Mouse (Mus musculus) liver, embryonic 14.5 days (tissue): ENCODE measurements at regions not wholly inside any gene's neighbourhood (a gene's known extent, or its start where the extent isn't known, plus 50 kb on each side); places are given as distances from the start of the nearest gene placed in this dataset.

Experiments used
- ATAC-seq: fragments of 200-750 bp; cut with Nextera tagmentation; 2 replicates; pipeline ENCODE4 v1.8.0; 2017; ENCODE audit warnings: moderate number of reproducible peaks, mild to moderate bottlenecking, moderate library complexity; ENCODE audit not compliant: insufficient read depth
- DNase-seq, 3 experiments: peaks; one replicate each; pipeline ENCODE4 v3.0.0-alpha.2; 2012 to 2013; ENCODE audit warnings: low read depth in 3 of 3, low spot score in 3 of 3
- H3K27ac ChIP-seq: fragments of 300-500 bp; sonication (generic); 2 replicates; pipeline ENCODE4 v1.5.1; 2014; ENCODE audit warnings: moderate library complexity, mild to moderate bottlenecking, control low read depth, inconsistent platforms
- H3K27me3 ChIP-seq: fragments of 300-500 bp; sonication (generic); 2 replicates; pipeline ENCODE4 v1.6.1; 2014; ENCODE audit warnings: mild to moderate bottlenecking, low read length, moderate library complexity; ENCODE audit not compliant: control insufficient read depth, insufficient read depth
- H3K36me3 ChIP-seq: fragments of 300-500 bp; sonication (generic); replicated peaks from 2 replicates; pipeline ENCODE4 v1.6.1; 2014; ENCODE audit warnings: low read depth; ENCODE audit not compliant: control insufficient read depth, insufficient read depth
- H3K4me1 ChIP-seq, 2 experiments: fragments of 200-500 bp in 1 of 2; fragments of 300-500 bp in 1 of 2; sonication (generic) in 1 of 2; replicated peaks; 2 replicates each; pipeline ENCODE4 v1.6.1; 2012 to 2014; ENCODE audit warnings: antibody characterized with exemption in 1 of 2, inconsistent platforms in 1 of 2, low read length in 1 of 2; ENCODE audit not compliant: control insufficient read depth in 2 of 2, insufficient read depth in 2 of 2
- H3K4me2 ChIP-seq: fragments of 300-500 bp; sonication (generic); 2 replicates; pipeline ENCODE4 v1.6.1; 2014; ENCODE audit warnings: low read depth, mild to moderate bottlenecking, control low read depth, moderate library complexity
- H3K4me3 ChIP-seq, 2 experiments: fragments of 200-500 bp in 1 of 2; fragments of 300-500 bp in 1 of 2; sonication (generic) in 1 of 2; 2 replicates each; pipeline ENCODE4 v1.5.1; 2012 to 2014; ENCODE audit warnings: low read depth in 2 of 2, low read length in 2 of 2, mild to moderate bottlenecking in 2 of 2, control low read depth in 1 of 2, inconsistent platforms in 1 of 2, moderate library complexity in 1 of 2; ENCODE audit not compliant: insufficient read depth in 1 of 2
- H3K9ac ChIP-seq: fragments of 300-500 bp; sonication (generic); replicated peaks from 2 replicates; pipeline ENCODE4 v1.6.1; 2014; ENCODE audit warnings: mild to moderate bottlenecking, control low read depth, moderate library complexity
- H3K9me3 ChIP-seq: fragments of 300-500 bp; sonication (generic); 2 replicates; pipeline ENCODE4 v1.6.1; 2016; ENCODE audit warnings: low read length, mixed read lengths; ENCODE audit not compliant: control insufficient read depth
- CTCF ChIP-seq: IDR thresholded peaks from 2 replicates; pipeline ENCODE4 v1.5.1; 2016; ENCODE audit warnings: antibody characterized with exemption, low read depth, control low read depth
- EP300 ChIP-seq: IDR thresholded peaks from 2 replicates; pipeline ENCODE4 v1.6.1; 2016; ENCODE audit warnings: antibody characterized with exemption, low read depth
- WGBS: fragments of 180-500 bp; shearing (Covaris S2); extraction: QIAGEN DNeasy Blood & Tissue Kit; methylation state at CpG from one replicate; pipeline ENCODE4 v1.1.7; 2014; ENCODE audit not compliant: insufficient replicate concordance; 5-methylcytosine and 5-hydroxymethylcytosine counted together

- Histone ChIP-seq H3K4me2 (no peak overlapping the region), H3K9me3 (no peaks in the 10 kb centered on the region), H3K27me3 (no peaks in the 10 kb centered on the region), H3K4me1 (no peaks in the 10 kb centered on the region), H3K27ac (no peak overlapping the region), H3K4me3 (no peak overlapping the region), H3K9ac (no peak overlapping the region), H3K36me3 (no peaks in the 10 kb centered on the region)
- no peak for TF ChIP-seq CTCF
- no peak for TF ChIP-seq EP300
- ATAC-seq (no peak), DNase-seq (no peak)
Observed at GRCm38 (mm10) chr12:25559601-25560000, 462.7 kb upstream of the Id2 start.

- Histone ChIP-seq H3K27me3 (no peaks in the 10 kb centered on the region), H3K4me2 (no peak overlapping the region), H3K27ac (no peak overlapping the region), H3K36me3 (no peaks in the 10 kb centered on the region), H3K9me3 (no peaks in the 10 kb centered on the region), H3K4me3 (no peak overlapping the region), H3K9ac (no peak overlapping the region), H3K4me1 (no peaks in the 10 kb centered on the region)
- ATAC-seq (no peak), DNase-seq (no peak)
- 32% methylated on average over 1 of the region's 1 CpGs for WGBS
- no peak for TF ChIP-seq CTCF
- TF ChIP-seq EP300, result no peak
Observed at GRCm38 (mm10) chr12:25553656-25554055, 456.7 kb upstream of the Id2 start.

- no peaks in the 10 kb centered on the region for H3K4me1 ChIP-seq
- TF ChIP-seq EP300, result no peak
- TF ChIP-seq CTCF, result no peak
- H3K27me3 ChIP-seq, result no peaks in the 10 kb centered on the region
- WGBS, result 61% methylated on average over 3 of the region's 3 CpGs
- no peaks in the 10 kb centered on the region for H3K36me3 ChIP-seq
- H3K4me3 ChIP-seq, result no peak overlapping the region
- no peak for ATAC-seq
- H3K4me2 ChIP-seq, result no peak overlapping the region
- no peak overlapping the region for H3K27ac ChIP-seq
- no peak for DNase-seq
- H3K9ac ChIP-seq, result no peak overlapping the region
- no peaks in the 10 kb centered on the region for H3K9me3 ChIP-seq
Observed at GRCm38 (mm10) chr12:25549735-25550134, 452.8 kb upstream of the Id2 start.

- no peaks in the 10 kb centered on the region for H3K9me3 ChIP-seq
- H3K27me3 ChIP-seq, result no peaks in the 10 kb centered on the region
- no peak overlapping the region for H3K27ac ChIP-seq
- no peak overlapping the region for H3K4me2 ChIP-seq
- no peak overlapping the region for H3K4me3 ChIP-seq
- TF ChIP-seq CTCF, result no peak
- no peak overlapping the region for H3K9ac ChIP-seq
- no peaks in the 10 kb centered on the region for H3K4me1 ChIP-seq
- H3K36me3 ChIP-seq, result no peaks in the 10 kb centered on the region
- no peak for DNase-seq
- WGBS, result 44% methylated on average over 6 of the region's 6 CpGs
- no peak for ATAC-seq
Observed at GRCm38 (mm10) chr12:25544253-25544652, 447.3 kb upstream of the Id2 start.

- Histone ChIP-seq H3K27me3 (no peaks in the 10 kb centered on the region), H3K9me3 (no peaks in the 10 kb centered on the region), H3K9ac (no peak overlapping the region), H3K4me2 (no peak overlapping the region), H3K36me3 (no peaks in the 10 kb centered on the region), H3K4me1 (no peaks in the 10 kb centered on the region), H3K27ac (no peak overlapping the region), H3K4me3 (no peak overlapping the region)
- DNase-seq (no peak), ATAC-seq (no peak)
- 48% methylated on average over 5 of the region's 5 CpGs for WGBS
- TF ChIP-seq EP300, result no peak
Observed at GRCm38 (mm10) chr12:25534620-25534950, 437.6 kb upstream of the Id2 start.
